ENCODE assay signal across 8 mouse cellular contexts in genomic region chr3:95674812-95675211, GRCm38 (mm10). TPM values are rescaled to one million over a fixed set of nuclear protein-coding genes. Genes with fewer than 3 reads are reported as not detected.
DNase-seq lines count a peak whose midpoint lies in the region; ATAC-seq and TF ChIP-seq lines count a peak whose summit lies in the region.

No protein-coding gene starts in this region.

- H3K9ac ChIP-seq in forebrain, postnatal 0 days, result no peak overlapping the region

- H3K4me2 ChIP-seq in forebrain, postnatal 0 days (ENCODE audit: low read depth), result no peak overlapping the region

- H3K36me3 ChIP-seq in testis, adult 2 months (ENCODE audit: control insufficient read depth, insufficient read depth, low read length), result no peaks in the 10 kb centered on the region
- peaks cover 16% of the 10 kb centered on the region; the same call in 1 of the 2 replicates for H3K36me3 ChIP-seq in forebrain, postnatal 0 days (ENCODE audit: insufficient read depth)

- no peak overlapping the region for H3K4me3 ChIP-seq in testis, adult 2 months (ENCODE audit: control insufficient read depth, low read depth, low read length)
- no peak overlapping the region for H3K4me3 ChIP-seq in forebrain, postnatal 0 days (ENCODE audit: low read depth, low read length)

- DNase-seq in testis, postnatal 14 days (ENCODE audit: low spot score), result no peak
- no peak for DNase-seq in forebrain, postnatal 0 days
- DNase-seq in kidney, postnatal 10 days, result peak; percentile 54
- no peak for DNase-seq in urinary bladder, postnatal 10 days (ENCODE audit: low spot score)
- no peak for DNase-seq in frontal cortex, adult 2 months (ENCODE audit: extremely low spot score in 1 of 2, low spot score in 1 of 2)
- no peak for DNase-seq in T-cell, adult 2 months (ENCODE audit: low spot score)

- 30% methylated on average over 6 of the region's 6 CpGs for WGBS in forebrain, postnatal 0 days

- H3K9me3 ChIP-seq in forebrain, postnatal 0 days (ENCODE audit: low read length), result no peaks in the 10 kb centered on the region

- no peaks in the 10 kb centered on the region for H3K27me3 ChIP-seq in testis, adult 2 months (ENCODE audit: control insufficient read depth, insufficient read depth, low read length)
- H3K27me3 ChIP-seq in forebrain, postnatal 0 days (ENCODE audit: insufficient read depth, low read length), result no peaks in the 10 kb centered on the region

- ATAC-seq in forebrain, postnatal 0 days, result no peak
- peak; percentile 14 for ATAC-seq in megakaryocyte-erythroid progenitor cell, adult 5-6 weeks (replicated peaks; ENCODE audit: low FRiP score, low TSS enrichment, poor library complexity, severe bottlenecking)

- peak overlapping the region; percentile 87 for H3K27ac ChIP-seq in testis, adult 2 months (ENCODE audit: control insufficient read depth, insufficient read depth, low read depth, low read length)
- peak overlapping the region; percentile 67; the same call in 1 of the 2 replicates for H3K27ac ChIP-seq in forebrain, postnatal 0 days (ENCODE audit: low read depth, low read length)

- TF ChIP-seq POLR2A in testis, adult 2 months (IDR thresholded peaks at IDR 0.05; ENCODE audit: control insufficient read depth, low read depth, low read length), result no peak

- no peak for TF ChIP-seq CTCF in testis, adult 2 months (IDR thresholded peaks at IDR 0.05; ENCODE audit: control insufficient read depth, insufficient read depth, insufficient replicate concordance, low read depth, low read length)
- no peak for TF ChIP-seq CTCF in forebrain, postnatal 0 days (IDR thresholded peaks at IDR 0.05; ENCODE audit: low read depth)

- peaks cover 24% of the 10 kb centered on the region for H3K4me1 ChIP-seq in testis, adult 2 months (ENCODE audit: control insufficient read depth, insufficient read depth, low read length)
- H3K4me1 ChIP-seq in forebrain, postnatal 0 days (ENCODE audit: insufficient read depth), result no peaks in the 10 kb centered on the region

RNA-seq across cellular contexts. Expression of gene Adamtsl4, which starts 12.9 kb away (rescaled TPM):
- 0.74 and 2.3 TPM in 2 replicates for polyA plus RNA-seq in testis, adult 2 months (2012; rRNA removed)
- total RNA-seq in forebrain, postnatal 0 days (2014; rRNA removed), result 0.81 and 1.8 TPM in 2 replicates
- polyA plus RNA-seq in forebrain, postnatal 0 days (2015; fragmentation: Nextera tagmentation; extraction: Ambion mirVana), result 0.67 and 2.0 TPM in 2 replicates
- 0.20 TPM in 1 of 2 replicates, not detected in the other for total RNA-seq in megakaryocyte-erythroid progenitor cell, adult 5-6 weeks (2014; fragmentation: Nextera tagmentation)
- not detected in 2 replicates for total RNA-seq in megakaryocyte-erythroid progenitor cell, adult 5-6 weeks (2017)
- 3.5 and 4.1 TPM in 2 replicates for polyA plus RNA-seq in frontal cortex, adult 2 months (2012; rRNA removed)

RNA-seq across cellular contexts. Expression of gene Mcl1, which starts 16.2 kb away (rescaled TPM):
- 27.4 and 40.2 TPM in 2 replicates for polyA plus RNA-seq in testis, adult 2 months (2012; rRNA removed)
- total RNA-seq in forebrain, postnatal 0 days (2014; rRNA removed), result 131 and 137 TPM in 2 replicates
- 42.9 and 46.6 TPM in 2 replicates for polyA plus RNA-seq in forebrain, postnatal 0 days (2015; fragmentation: Nextera tagmentation; extraction: Ambion mirVana)
- 76.0 and 78.6 TPM in 2 replicates for total RNA-seq in megakaryocyte-erythroid progenitor cell, adult 5-6 weeks (2014; fragmentation: Nextera tagmentation)
- 107 and 132 TPM in 2 replicates for total RNA-seq in megakaryocyte-erythroid progenitor cell, adult 5-6 weeks (2017)
- polyA plus RNA-seq in frontal cortex, adult 2 months (2012; rRNA removed), result 43.3 and 47.0 TPM in 2 replicates

RNA-seq across cellular contexts. Expression of gene Ensa, which starts 50.0 kb away (rescaled TPM):
- 11.1 and 13.9 TPM in 2 replicates for polyA plus RNA-seq in testis, adult 2 months (2012; rRNA removed)
- 140 and 146 TPM in 2 replicates for total RNA-seq in forebrain, postnatal 0 days (2014; rRNA removed)
- polyA plus RNA-seq in forebrain, postnatal 0 days (2015; fragmentation: Nextera tagmentation; extraction: Ambion mirVana), result 145 and 151 TPM in 2 replicates
- 38.7 and 39.4 TPM in 2 replicates for total RNA-seq in megakaryocyte-erythroid progenitor cell, adult 5-6 weeks (2014; fragmentation: Nextera tagmentation)
- 64.8 and 65.4 TPM in 2 replicates for total RNA-seq in megakaryocyte-erythroid progenitor cell, adult 5-6 weeks (2017)
- 154 and 164 TPM in 2 replicates for polyA plus RNA-seq in frontal cortex, adult 2 months (2012; rRNA removed)
